Mouse (Mus musculus) forebrain, embryonic 14.5 days (tissue): ENCODE data around the gene Ccdc57. TPM values are rescaled to one million over a fixed set of nuclear protein-coding genes. Genes with fewer than 3 reads are reported as not detected.

Experiments
- ATAC-seq: fragments of 200-750 bp; cut with Nextera tagmentation; 2 replicates; pipeline ENCODE4 v1.8.0; 2017; ENCODE audit warnings: mild to moderate bottlenecking, moderate library complexity
- DNase-seq: peaks from one replicate; pipeline ENCODE4 v3.0.0-alpha.2; 2015; ENCODE audit warnings: low spot score
- H3K27ac ChIP-seq: fragments of 300-500 bp; sonication (generic); 2 replicates; pipeline ENCODE4 v1.5.1; 2014; ENCODE audit warnings: low read depth, mild to moderate bottlenecking, control low read depth, low read length, moderate library complexity
- H3K27me3 ChIP-seq: fragments of 300-500 bp; sonication (generic); replicated peaks from 2 replicates; pipeline ENCODE4 v1.6.1; 2014; ENCODE audit warnings: low read length, control low read depth, mixed read lengths; ENCODE audit not compliant: control insufficient read depth, insufficient read depth
- H3K36me3 ChIP-seq: fragments of 300-500 bp; sonication (generic); 2 replicates; pipeline ENCODE4 v1.6.1; 2014; ENCODE audit warnings: low read length, control low read depth; ENCODE audit not compliant: control insufficient read depth, insufficient read depth
- H3K4me1 ChIP-seq: fragments of 300-500 bp; sonication (generic); 2 replicates; pipeline ENCODE4 v1.6.1; 2014; ENCODE audit warnings: antibody characterized with exemption, low read length, control low read depth; ENCODE audit not compliant: control insufficient read depth, insufficient read depth
- H3K4me2 ChIP-seq: fragments of 300-500 bp; sonication (generic); 2 replicates; pipeline ENCODE4 v1.6.1; 2014; ENCODE audit warnings: mild to moderate bottlenecking, control low read depth, low read length
- H3K4me3 ChIP-seq: fragments of 300-500 bp; sonication (generic); 2 replicates; pipeline ENCODE4 v1.5.1; 2014; ENCODE audit warnings: low read depth, low read length, control low read depth
- H3K9ac ChIP-seq: fragments of 300-500 bp; sonication (generic); 2 replicates; pipeline ENCODE4 v1.6.1; 2014; ENCODE audit warnings: mild to moderate bottlenecking, low read length, control low read depth, moderate library complexity
- H3K9me3 ChIP-seq: fragments of 300-500 bp; sonication (generic); replicated peaks from 2 replicates; pipeline ENCODE4 v1.6.1; 2016; ENCODE audit warnings: low read length, control low read depth, mixed read lengths; ENCODE audit not compliant: control insufficient read depth
- WGBS: fragments of 180-500 bp; shearing (Covaris S2); extraction: QIAGEN DNeasy Blood & Tissue Kit; methylation state at CpG from one replicate; pipeline ENCODE4 v1.1.7; 2014; 5-methylcytosine and 5-hydroxymethylcytosine counted together
- polyA plus RNA-seq: library from polyadenylated mRNA; unstranded; fragments of >200 nt; fragmentation: Nextera tagmentation; extraction: Ambion mirVana; gene quantifications from 2 replicates; pipeline ENCODE4 v1.2.1, GENCODE M21; 2014

Gene Ccdc57
- polyA plus RNA-seq, 1 experiment from 2014 or later, result 5.0 TPM

GRCm38 (mm10) chr11:120901729-120902486, 30.8 kb downstream of the Ccdc57 start:
- H3K9me3 ChIP-seq, result no peaks in the 10 kb centered on the region
- H3K9ac ChIP-seq, result no peak overlapping the region
- DNase-seq (no peak), ATAC-seq (no peak)
- H3K36me3 ChIP-seq, result peaks cover 23% of the 10 kb centered on the region
- 81% methylated on average over 21 of the region's 21 CpGs for WGBS
- no peak overlapping the region for H3K27ac ChIP-seq
- H3K4me2 ChIP-seq, result no peak overlapping the region
- no peaks in the 10 kb centered on the region for H3K27me3 ChIP-seq
- no peak overlapping the region for H3K4me3 ChIP-seq
- no peaks in the 10 kb centered on the region for H3K4me1 ChIP-seq

GRCm38 (mm10) chr11:120900276-120901244, 32.1 kb downstream of the Ccdc57 start:
- Histone ChIP-seq H3K9ac (no peak overlapping the region), H3K36me3 (peaks cover 26% of the 10 kb centered on the region), H3K27me3 (no peaks in the 10 kb centered on the region), H3K4me3 (no peak overlapping the region), H3K4me1 (no peaks in the 10 kb centered on the region), H3K4me2 (no peak overlapping the region), H3K9me3 (no peaks in the 10 kb centered on the region), H3K27ac (no peak overlapping the region)
- DNase-seq (no peak), ATAC-seq (no peak)
- 89% methylated on average over 8 of the region's 8 CpGs for whole genome bisulfite sequencing

GRCm38 (mm10) chr11:120898114-120898548, 34.5 kb downstream of the Ccdc57 start:
- no peak overlapping the region for H3K4me3 ChIP-seq
- no peak overlapping the region for H3K27ac ChIP-seq
- DNase-seq, result no peak
- ATAC-seq, result no peak
- no peaks in the 10 kb centered on the region for H3K9me3 ChIP-seq
- H3K27me3 ChIP-seq, result no peaks in the 10 kb centered on the region
- H3K4me2 ChIP-seq, result no peak overlapping the region
- no peak overlapping the region for H3K9ac ChIP-seq
- H3K4me1 ChIP-seq, result no peaks in the 10 kb centered on the region
- WGBS, result 91% methylated on average over 6 of the region's 6 CpGs
- H3K36me3 ChIP-seq, result peaks cover 42% of the 10 kb centered on the region

GRCm38 (mm10) chr11:120895441-120895840, 37.2 kb downstream of the Ccdc57 start:
- H3K36me3 ChIP-seq, result peaks cover 47% of the 10 kb centered on the region

GRCm38 (mm10) chr11:120894397-120894796, 38.3 kb downstream of the Ccdc57 start:
- Histone ChIP-seq H3K4me2 (no peak overlapping the region), H3K9ac (no peak overlapping the region), H3K27me3 (no peaks in the 10 kb centered on the region), H3K4me3 (no peak overlapping the region), H3K27ac (no peak overlapping the region), H3K9me3 (no peaks in the 10 kb centered on the region), H3K36me3 (peaks cover 47% of the 10 kb centered on the region), H3K4me1 (no peaks in the 10 kb centered on the region)
- WGBS, result 93% methylated on average over 8 of the region's 8 CpGs
- ATAC-seq (no peak), DNase-seq (no peak)

More at GRCm38 (mm10) chr11:120895441-120895840, 37.2 kb downstream of the Ccdc57 start:
- Histone ChIP-seq H3K27me3 (no peaks in the 10 kb centered on the region), H3K9me3 (no peaks in the 10 kb centered on the region), H3K27ac (no peak overlapping the region), H3K4me1 (no peaks in the 10 kb centered on the region), H3K4me3 (no peak overlapping the region), H3K4me2 (no peak overlapping the region), H3K9ac (no peak overlapping the region)
- 93% methylated on average over 6 of the region's 6 CpGs for WGBS
- ATAC-seq (no peak), DNase-seq (no peak)

- DNase-seq (no peak), ATAC-seq (no peak)
- Histone ChIP-seq H3K4me3 (no peak overlapping the region), H3K36me3 (peaks cover 47% of the 10 kb centered on the region), H3K9me3 (no peaks in the 10 kb centered on the region), H3K4me2 (no peak overlapping the region), H3K27me3 (no peaks in the 10 kb centered on the region), H3K9ac (no peak overlapping the region), H3K27ac (no peak overlapping the region), H3K4me1 (no peaks in the 10 kb centered on the region)
- WGBS, result 86% methylated on average over 3 of the region's 3 CpGs
Measured at GRCm38 (mm10) chr11:120889216-120889615, 43.5 kb downstream of the Ccdc57 start.

GRCm38 (mm10) chr11:120888718-120889117, 44.0 kb downstream of the Ccdc57 start:
- H3K27me3 ChIP-seq, result no peaks in the 10 kb centered on the region
- WGBS, result 91% methylated on average over 5 of the region's 5 CpGs
- H3K9ac ChIP-seq, result no peak overlapping the region
- H3K4me3 ChIP-seq, result no peak overlapping the region
- no peak overlapping the region for H3K4me2 ChIP-seq
- no peak overlapping the region for H3K27ac ChIP-seq
- ATAC-seq, result no peak
- peaks cover 47% of the 10 kb centered on the region for H3K36me3 ChIP-seq
- H3K4me1 ChIP-seq, result no peaks in the 10 kb centered on the region
- no peak for DNase-seq
- H3K9me3 ChIP-seq, result no peaks in the 10 kb centered on the region

GRCm38 (mm10) chr11:120887502-120887901, 45.2 kb downstream of the Ccdc57 start:
- Histone ChIP-seq H3K9ac (no peak overlapping the region), H3K4me1 (no peaks in the 10 kb centered on the region), H3K9me3 (no peaks in the 10 kb centered on the region), H3K36me3 (peaks cover 44% of the 10 kb centered on the region), H3K4me3 (no peak overlapping the region), H3K4me2 (no peak overlapping the region), H3K27ac (no peak overlapping the region), H3K27me3 (no peaks in the 10 kb centered on the region)
- ATAC-seq (no peak), DNase-seq (no peak)
- WGBS, result 93% methylated on average over 5 of the region's 5 CpGs
